Mouse (Mus musculus): ENCODE data around the gene Slc30a1. TPM values are rescaled to one million over a fixed set of nuclear protein-coding genes. Genes with fewer than 3 reads are reported as not detected.

The Slc30a1 gene
- polyA plus RNA-seq (2014; fragmentation: Nextera tagmentation; extraction: Ambion mirVana): 2.6 and 3.1 TPM in 2 replicates

- H3K4me1 ChIP-seq (replicated peaks; ENCODE audit: control insufficient read depth, insufficient read depth, low read length): peaks cover 36% of the 10 kb centered on the region
- WGBS: under 1% methylated on average over 103 of the region's 104 CpGs
Observed at GRCm38 (mm10) chr1:191906571-191907430, at the start of gene Slc30a1. Gene Slc30a1, plus strand, starts transcription at chr1:191906767.

GRCm38 (mm10) chr1:191856886-191857651 lies 49.5 kb upstream of the Slc30a1 start:
- Histone ChIP-seq H3K4me1 (replicated peaks; ENCODE audit: control insufficient read depth, insufficient read depth, low read length) (peaks cover 23% of the 10 kb centered on the region), H3K27me3 (replicated peaks; ENCODE audit: control insufficient read depth, insufficient read depth, low read length) (no peaks in the 10 kb centered on the region), H3K9me3 (ENCODE audit: control insufficient read depth, low read length) (0 out of 2 replicates have a peak, but pooled peaks cover 2% of the 10 kb centered on the region), H3K9ac (ENCODE audit: low read depth, low read length) (no peak overlapping the region), H3K27ac (ENCODE audit: low read depth, low read length) (no peak overlapping the region), H3K4me2 (no peak overlapping the region), H3K36me3 (ENCODE audit: control insufficient read depth, insufficient read depth, low read length) (no peaks in the 10 kb centered on the region), H3K4me3 (ENCODE audit: low read depth, low read length) (no peak overlapping the region)
- DNase-seq (ENCODE audit: low spot score) (no peak), ATAC-seq (replicated peaks; ENCODE audit: low FRiP score) (no peak)
- WGBS: 86% methylated on average over 5 of the region's 5 CpGs

More at GRCm38 (mm10) chr1:191906571-191907430, at the start of gene Slc30a1:
- H3K9ac ChIP-seq (ENCODE audit: low read depth, low read length): peak within 1 kb of the TSS; percentile 96
- DNase-seq (ENCODE audit: low spot score) (peak; percentile 99), ATAC-seq (replicated peaks; ENCODE audit: low FRiP score) (peak; percentile 97)
- peak within 1 kb of the TSS; percentile 86 for H3K27ac ChIP-seq (ENCODE audit: low read depth, low read length)
- peaks cover 13% of the 10 kb centered on the region for H3K36me3 ChIP-seq (ENCODE audit: control insufficient read depth, insufficient read depth, low read length)
- no peaks in the 10 kb centered on the region for H3K27me3 ChIP-seq (replicated peaks; ENCODE audit: control insufficient read depth, insufficient read depth, low read length)
- peak within 1 kb of the TSS; percentile 95 for H3K4me2 ChIP-seq
- peak within 1 kb of the TSS; percentile 97 for H3K4me3 ChIP-seq (ENCODE audit: low read depth, low read length)
- H3K9me3 ChIP-seq (ENCODE audit: control insufficient read depth, low read length): no peaks in the 10 kb centered on the region

- Histone ChIP-seq H3K4me1 (replicated peaks; ENCODE audit: control insufficient read depth, insufficient read depth, low read length) (peaks cover 19% of the 10 kb centered on the region), H3K4me2 (no peak overlapping the region), H3K36me3 (ENCODE audit: control insufficient read depth, insufficient read depth, low read length) (no peaks in the 10 kb centered on the region), H3K27ac (ENCODE audit: low read depth, low read length) (no peak overlapping the region), H3K27me3 (replicated peaks; ENCODE audit: control insufficient read depth, insufficient read depth, low read length) (no peaks in the 10 kb centered on the region), H3K9ac (ENCODE audit: low read depth, low read length) (no peak overlapping the region), H3K9me3 (ENCODE audit: control insufficient read depth, low read length) (0 out of 2 replicates have a peak, but pooled peaks cover 2% of the 10 kb centered on the region), H3K4me3 (ENCODE audit: low read depth, low read length) (no peak overlapping the region)
- DNase-seq (ENCODE audit: low spot score) (no peak), ATAC-seq (replicated peaks; ENCODE audit: low FRiP score) (no peak)
Observed at GRCm38 (mm10) chr1:191858136-191858535, 48.4 kb upstream of the Slc30a1 start.

GRCm38 (mm10) chr1:191859847-191860246 lies 46.7 kb upstream of the Slc30a1 start:
- 63% methylated on average over 3 of the region's 3 CpGs for WGBS
- ATAC-seq (replicated peaks; ENCODE audit: low FRiP score) (no peak), DNase-seq (ENCODE audit: low spot score) (no peak)
- H3K4me1 ChIP-seq (replicated peaks; ENCODE audit: control insufficient read depth, insufficient read depth, low read length): peaks cover 12% of the 10 kb centered on the region
- no peak overlapping the region for H3K9ac ChIP-seq (ENCODE audit: low read depth, low read length)
- H3K36me3 ChIP-seq (ENCODE audit: control insufficient read depth, insufficient read depth, low read length): no peaks in the 10 kb centered on the region
- H3K9me3 ChIP-seq (ENCODE audit: control insufficient read depth, low read length): 0 out of 2 replicates have a peak, but pooled peaks cover 2% of the 10 kb centered on the region
- no peak overlapping the region for H3K4me3 ChIP-seq (ENCODE audit: low read depth, low read length)
- peaks cover 3% of the 10 kb centered on the region; the same call in 1 of the 2 replicates for H3K27me3 ChIP-seq (replicated peaks; ENCODE audit: control insufficient read depth, insufficient read depth, low read length)
- no peak overlapping the region for H3K4me2 ChIP-seq
- no peak overlapping the region for H3K27ac ChIP-seq (ENCODE audit: low read depth, low read length)

- Histone ChIP-seq H3K9ac (ENCODE audit: low read depth, low read length) (no peak overlapping the region), H3K9me3 (ENCODE audit: control insufficient read depth, low read length) (0 out of 2 replicates have a peak, but pooled peaks cover 2% of the 10 kb centered on the region), H3K27me3 (replicated peaks; ENCODE audit: control insufficient read depth, insufficient read depth, low read length) (peaks cover 3% of the 10 kb centered on the region; the same call in 1 of the 2 replicates), H3K27ac (ENCODE audit: low read depth, low read length) (no peak overlapping the region), H3K4me2 (no peak overlapping the region), H3K4me3 (ENCODE audit: low read depth, low read length) (no peak overlapping the region), H3K36me3 (ENCODE audit: control insufficient read depth, insufficient read depth, low read length) (no peaks in the 10 kb centered on the region), H3K4me1 (replicated peaks; ENCODE audit: control insufficient read depth, insufficient read depth, low read length) (no peaks in the 10 kb centered on the region; the same call in 1 of the 2 replicates)
- ATAC-seq (replicated peaks; ENCODE audit: low FRiP score) (no peak), DNase-seq (ENCODE audit: low spot score) (no peak)
- WGBS: 77% methylated on average over 5 of the region's 5 CpGs
Observed at GRCm38 (mm10) chr1:191861247-191861646, 45.3 kb upstream of the Slc30a1 start.

GRCm38 (mm10) chr1:191863833-191864550 lies 42.6 kb upstream of the Slc30a1 start:
- Histone ChIP-seq H3K27ac (ENCODE audit: low read depth, low read length) (no peak overlapping the region), H3K9me3 (ENCODE audit: control insufficient read depth, low read length) (0 out of 2 replicates have a peak, but pooled peaks cover under 1% of the 10 kb centered on the region), H3K36me3 (ENCODE audit: control insufficient read depth, insufficient read depth, low read length) (no peaks in the 10 kb centered on the region), H3K27me3 (replicated peaks; ENCODE audit: control insufficient read depth, insufficient read depth, low read length) (peaks cover 3% of the 10 kb centered on the region; the same call in 1 of the 2 replicates), H3K4me1 (replicated peaks; ENCODE audit: control insufficient read depth, insufficient read depth, low read length) (no peaks in the 10 kb centered on the region), H3K4me2 (no peak overlapping the region), H3K9ac (ENCODE audit: low read depth, low read length) (no peak overlapping the region), H3K4me3 (ENCODE audit: low read depth, low read length) (no peak overlapping the region)
- 69% methylated on average over 4 of the region's 4 CpGs for WGBS
- DNase-seq (ENCODE audit: low spot score): no peak
- no peak for ATAC-seq (replicated peaks; ENCODE audit: low FRiP score)

GRCm38 (mm10) chr1:191864551-191865027 lies 42.0 kb upstream of the Slc30a1 start:
- Histone ChIP-seq H3K4me1 (replicated peaks; ENCODE audit: control insufficient read depth, insufficient read depth, low read length) (no peaks in the 10 kb centered on the region), H3K9me3 (ENCODE audit: control insufficient read depth, low read length) (no peaks in the 10 kb centered on the region), H3K4me3 (ENCODE audit: low read depth, low read length) (no peak overlapping the region), H3K9ac (ENCODE audit: low read depth, low read length) (no peak overlapping the region), H3K27me3 (replicated peaks; ENCODE audit: control insufficient read depth, insufficient read depth, low read length) (peaks cover 3% of the 10 kb centered on the region; the same call in 1 of the 2 replicates), H3K27ac (ENCODE audit: low read depth, low read length) (no peak overlapping the region), H3K36me3 (ENCODE audit: control insufficient read depth, insufficient read depth, low read length) (no peaks in the 10 kb centered on the region), H3K4me2 (no peak overlapping the region)
- ATAC-seq (replicated peaks; ENCODE audit: low FRiP score): no peak
- 79% methylated on average over 8 of the region's 8 CpGs for whole genome bisulfite sequencing
- DNase-seq (ENCODE audit: low spot score): no peak

Measured in liver, embryonic 11.5 days (tissue).